Mouse (Mus musculus) liver, postnatal 0 days (tissue): ENCODE measurements around the gene Msln. TPM values are rescaled to one million over a fixed set of nuclear protein-coding genes. Genes with fewer than 3 reads are reported as not detected.
"Not testable (repeated sequence)": the region's sequence is repeated elsewhere in the genome, so short reads cannot be mapped to it uniquely, and the experiment has no call there.

Source experiments
- ATAC-seq: fragments of 200-750 bp; cut with Nextera tagmentation; 2 replicates; pipeline ENCODE4 v1.8.0; 2017; ENCODE audit warnings: mild to moderate bottlenecking, moderate library complexity
- DNase-seq: peaks from one replicate; pipeline ENCODE4 v3.0.0-alpha.2; 2016
- H3K27ac ChIP-seq: fragments of 300-500 bp; sonication (generic); 2 replicates; pipeline ENCODE4 v1.5.1; 2014; ENCODE audit warnings: antibody characterized with exemption, moderate library complexity, mild to moderate bottlenecking, low read depth
- H3K27me3 ChIP-seq: fragments of 300-500 bp; sonication (generic); 2 replicates; pipeline ENCODE4 v1.6.1; 2014; ENCODE audit warnings: low read length, control low read depth, mixed read lengths; ENCODE audit not compliant: insufficient read depth
- H3K36me3 ChIP-seq: fragments of 300-500 bp; sonication (generic); replicated peaks from 2 replicates; pipeline ENCODE4 v1.6.1; 2014; ENCODE audit warnings: mild to moderate bottlenecking, control low read depth, low read length, moderate library complexity, mixed read lengths; ENCODE audit not compliant: insufficient read depth
- H3K4me1 ChIP-seq: fragments of 300-500 bp; sonication (generic); 2 replicates; pipeline ENCODE4 v1.6.1; 2014; ENCODE audit warnings: antibody characterized with exemption, mild to moderate bottlenecking, control low read depth; ENCODE audit not compliant: insufficient read depth
- H3K4me2 ChIP-seq: fragments of 300-500 bp; sonication (generic); 2 replicates; pipeline ENCODE4 v1.6.1; 2014; ENCODE audit warnings: low read depth, mild to moderate bottlenecking, low read length, moderate library complexity, mixed read lengths
- H3K4me3 ChIP-seq: fragments of 300-500 bp; sonication (generic); 2 replicates; pipeline ENCODE4 v1.5.1; 2014; ENCODE audit warnings: low read depth, low read length
- H3K9ac ChIP-seq: fragments of 300-500 bp; sonication (generic); replicated peaks from 2 replicates; pipeline ENCODE4 v1.6.1; 2014; ENCODE audit warnings: mild to moderate bottlenecking, moderate library complexity
- H3K9me3 ChIP-seq: fragments of 300-500 bp; sonication (generic); 2 replicates; pipeline ENCODE4 v1.6.1; 2016; ENCODE audit warnings: mild to moderate bottlenecking, control low read depth, low read length, mixed read lengths
- CTCF ChIP-seq: sonication (generic); IDR thresholded peaks from 2 replicates; pipeline ENCODE4 v1.5.1; 2016; ENCODE audit warnings: antibody characterized with exemption, low read depth
- EP300 ChIP-seq: IDR thresholded peaks from 2 replicates; pipeline ENCODE4 v1.6.1; 2016; ENCODE audit warnings: antibody characterized with exemption, low read depth, mild to moderate bottlenecking
- WGBS: fragments of 180-500 bp; shearing (Covaris S2); extraction: QIAGEN DNeasy Blood & Tissue Kit; methylation state at CpG from one replicate; pipeline ENCODE4 v1.1.7; 2014; ENCODE audit not compliant: insufficient replicate concordance; 5-methylcytosine and 5-hydroxymethylcytosine counted together
- polyA plus RNA-seq: library from polyadenylated mRNA; unstranded; fragments of >200 nt; fragmentation: Nextera tagmentation; extraction: Ambion mirVana; gene quantifications from 2 replicates; pipeline ENCODE4 v1.2.1, GENCODE M21; 2015

Gene Msln
- polyA plus RNA-seq, 1 experiment from 2014 or later = 14.7 TPM

DNA sequence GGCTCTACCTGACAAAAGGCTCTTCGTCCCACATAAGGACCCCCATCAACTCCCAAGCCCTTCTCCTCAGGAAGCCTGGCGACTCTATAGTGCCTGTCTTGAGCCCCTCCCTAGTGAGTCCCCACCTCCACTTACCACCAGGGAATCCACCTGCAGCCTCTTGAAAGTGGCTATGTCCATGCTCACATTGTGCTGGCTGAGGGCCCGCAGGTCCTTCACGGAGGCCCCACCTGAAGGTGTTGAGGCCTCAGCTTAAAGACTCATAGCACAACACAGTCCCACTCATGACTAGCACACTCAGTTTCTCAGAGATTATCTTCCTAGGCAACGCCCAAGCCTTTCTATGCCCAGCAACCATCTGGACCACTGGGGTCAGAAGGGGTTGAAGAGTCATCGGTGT lies 4.9 kb downstream of the Msln start:
- WGBS = 64% methylated on average over 6 of the region's 6 CpGs
- H3K27me3 ChIP-seq = no peaks in the 10 kb centered on the region
- H3K4me2 ChIP-seq = no peak overlapping the region
- H3K27ac ChIP-seq = no peak overlapping the region
- no peak for TF ChIP-seq EP300
- no peak for TF ChIP-seq CTCF
- H3K4me1 ChIP-seq = no peaks in the 10 kb centered on the region
- no peak overlapping the region for H3K4me3 ChIP-seq
- ATAC-seq = no peak
- no peak for DNase-seq
- H3K9me3 ChIP-seq = no peaks in the 10 kb centered on the region
- no peak overlapping the region for H3K9ac ChIP-seq
- H3K36me3 ChIP-seq = no peaks in the 10 kb centered on the region

DNA sequence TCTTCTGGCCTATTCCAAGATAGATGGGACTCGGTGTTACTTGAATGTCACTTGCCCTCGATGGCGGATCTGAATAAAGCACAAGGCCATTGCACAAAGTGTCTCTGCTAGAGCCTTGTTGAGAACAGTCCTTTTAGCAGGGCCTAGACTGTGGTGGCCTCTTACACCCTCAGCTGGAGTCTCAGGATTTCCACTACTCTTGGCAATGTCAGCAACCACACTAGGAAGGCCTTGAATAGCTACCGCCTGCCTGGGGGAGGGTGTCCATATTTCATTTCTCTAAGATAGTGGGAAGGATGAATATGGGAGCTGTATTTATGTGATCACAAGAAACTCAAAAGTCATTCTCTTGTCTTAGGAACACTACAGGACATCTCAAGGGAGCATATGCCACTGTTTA lies 5.9 kb downstream of the Msln start:
- TF ChIP-seq EP300 (no peak), CTCF (no peak)
- no peaks in the 10 kb centered on the region for H3K27me3 ChIP-seq
- no peaks in the 10 kb centered on the region for H3K36me3 ChIP-seq
- DNase-seq = no peak
- no peaks in the 10 kb centered on the region for H3K9me3 ChIP-seq
- H3K4me2 ChIP-seq = no peak overlapping the region
- no peak overlapping the region for H3K27ac ChIP-seq
- H3K4me1 ChIP-seq = no peaks in the 10 kb centered on the region
- H3K9ac ChIP-seq = no peak overlapping the region
- WGBS = 84% methylated on average over 4 of the region's 4 CpGs
- ATAC-seq = no peak
- no peak overlapping the region for H3K4me3 ChIP-seq

DNA sequence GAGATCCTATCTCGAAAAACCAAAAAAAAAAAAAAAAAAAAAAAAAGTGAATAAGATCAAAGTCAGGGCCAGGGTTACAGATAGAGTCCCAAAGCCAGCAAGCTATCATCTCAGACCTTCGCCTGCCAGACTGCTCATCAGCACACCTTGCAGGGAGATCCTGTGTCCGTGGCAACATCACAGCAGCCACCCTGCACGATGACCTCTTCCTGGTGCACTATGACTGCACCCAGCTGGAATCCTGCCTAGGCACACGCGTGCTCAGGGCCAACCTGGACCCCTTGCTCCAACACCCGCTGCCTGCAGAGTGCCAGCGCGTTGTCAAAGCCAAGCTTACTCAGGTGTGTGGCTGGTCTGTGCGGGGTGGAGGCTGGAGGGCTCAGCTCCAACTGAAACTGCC lies 9.9 kb downstream of the Msln start:
- Histone ChIP-seq H3K36me3 (no peaks in the 10 kb centered on the region), H3K9ac (no peak overlapping the region), H3K4me1 (no peaks in the 10 kb centered on the region), H3K4me2 (no peak overlapping the region), H3K27ac (no peak overlapping the region), H3K27me3 (no peaks in the 10 kb centered on the region), H3K9me3 (no peaks in the 10 kb centered on the region), H3K4me3 (no peak overlapping the region)
- ATAC-seq = no peak
- DNase-seq = no peak
- 78% methylated on average over 10 of the region's 10 CpGs for WGBS
- TF ChIP-seq EP300 = no peak
- no peak for TF ChIP-seq CTCF

- Histone ChIP-seq H3K9ac (no peak overlapping the region), H3K36me3 (no peaks in the 10 kb centered on the region), H3K27me3 (no peaks in the 10 kb centered on the region), H3K27ac (no peak overlapping the region), H3K4me2 (no peak overlapping the region), H3K9me3 (no peaks in the 10 kb centered on the region), H3K4me1 (no peaks in the 10 kb centered on the region), H3K4me3 (no peak overlapping the region)
- TF ChIP-seq CTCF = no peak
- no peak for TF ChIP-seq EP300
- WGBS = 76% methylated on average over 9 of the region's 9 CpGs
- no peak for DNase-seq
- no peak for ATAC-seq
Measured at GRCm38 (mm10) chr17:25743831-25744230, 10.3 kb downstream of the Msln start.

DNA sequence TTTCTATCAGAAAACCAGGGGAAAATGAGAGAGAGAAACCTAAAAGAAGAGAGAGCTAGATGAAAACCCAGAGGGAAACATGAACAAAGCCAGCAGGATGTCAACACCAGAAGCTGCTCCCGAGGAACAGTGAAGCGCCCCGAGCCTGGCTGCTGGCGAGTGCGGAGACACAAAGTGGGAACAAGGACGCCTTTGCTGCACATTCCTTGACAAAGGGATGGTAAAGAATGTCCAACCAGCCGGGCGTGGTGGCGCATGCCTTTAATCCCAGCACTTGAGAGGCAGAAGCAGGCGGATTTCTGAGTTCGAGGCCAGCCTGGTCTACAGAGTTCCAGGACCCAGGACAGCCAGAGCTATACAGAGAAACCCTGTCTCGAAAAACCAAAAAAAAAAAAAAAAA lies 12.7 kb downstream of the Msln start:
- not testable (repeated sequence) for H3K27ac ChIP-seq, H3K4me3 ChIP-seq, H3K9ac ChIP-seq, ATAC-seq, DNase-seq, H3K36me3 ChIP-seq, H3K27me3 ChIP-seq, H3K4me2 ChIP-seq, H3K9me3 ChIP-seq, H3K4me1 ChIP-seq
- 67% methylated on average over 12 of the region's 12 CpGs for WGBS

DNA sequence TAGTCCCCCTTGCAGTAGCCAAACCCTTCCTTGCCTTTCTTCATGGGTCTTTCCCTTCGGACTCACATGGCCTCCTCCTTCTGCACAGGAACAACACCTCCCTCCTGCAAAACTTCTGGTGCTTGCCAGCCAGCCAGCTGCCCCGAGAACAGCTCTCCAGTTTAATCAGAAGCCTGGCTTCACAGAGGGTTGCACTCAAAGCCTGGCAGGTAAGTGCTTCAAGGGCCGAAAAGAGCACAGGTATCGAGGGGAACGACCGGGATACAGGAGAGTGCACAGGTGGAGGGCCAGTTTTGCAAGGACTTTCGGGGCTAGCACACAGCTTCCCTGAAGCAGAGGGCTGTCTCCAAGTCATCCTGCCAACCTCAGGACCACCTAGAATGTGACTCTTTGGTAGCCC lies 15.3 kb downstream of the Msln start:
- Histone ChIP-seq H3K9me3 (no peaks in the 10 kb centered on the region), H3K4me1 (no peaks in the 10 kb centered on the region), H3K27me3 (no peaks in the 10 kb centered on the region), H3K4me2 (no peak overlapping the region), H3K27ac (no peak overlapping the region), H3K4me3 (no peak overlapping the region), H3K9ac (no peak overlapping the region), H3K36me3 (no peaks in the 10 kb centered on the region)
- WGBS = 70% methylated on average over 7 of the region's 7 CpGs
- ATAC-seq (no peak), DNase-seq (no peak)
- TF ChIP-seq EP300 (no peak), CTCF (no peak)

- Histone ChIP-seq H3K4me1 (no peaks in the 10 kb centered on the region), H3K36me3 (0 out of 2 replicates have a peak, but pooled peaks cover 4% of the 10 kb centered on the region), H3K9me3 (no peaks in the 10 kb centered on the region), H3K9ac (no peak within 1 kb of the TSS), H3K27me3 (no peaks in the 10 kb centered on the region), H3K4me2 (no peak within 1 kb of the TSS), H3K4me3 (no peak within 1 kb of the TSS), H3K27ac (no peak within 1 kb of the TSS)
- WGBS = 75% methylated on average over 3 of the region's 3 CpGs
- no peak for ATAC-seq
- TF ChIP-seq EP300 (no peak), CTCF (no peak)
- DNase-seq = no peak
Measured at GRCm38 (mm10) chr17:25735745-25736144, 18.4 kb downstream of the Msln start, which contains the start of gene Mslnl. Gene Mslnl (plus strand): TSS chr17:25736042.
